Mouse (Mus musculus) MEL (cell line): ENCODE measurements around the gene Tdrd7. TPM values are rescaled to one million over a fixed set of nuclear protein-coding genes. Genes with fewer than 3 reads are reported as not detected.
A peak's percentile ranks its signal among the peaks of the same experiment; 100 is the strongest.

Experiments
- DNase-seq: peaks from one replicate; pipeline ENCODE4 v3.0.0; 2011; ENCODE audit warnings: low read depth, low spot score
- H3K27ac ChIP-seq: 2 replicates; pipeline ENCODE4 v1.5.1; 2012; ENCODE audit warnings: low read depth, mild to moderate bottlenecking, control low read depth, low read length, moderate library complexity; ENCODE audit not compliant: control insufficient read depth
- H3K27me3 ChIP-seq, 2 experiments: fragments of 150-350 bp in 1 of 2; sonication (generic) in 1 of 2; 2 replicates each; pipeline ENCODE4 v1.6.1; 2012; ENCODE audit warnings: low read length in 2 of 2, mild to moderate bottlenecking in 2 of 2, improper control_type of control experiment in 1 of 2, moderate library complexity in 1 of 2; ENCODE audit not compliant: insufficient read depth in 2 of 2, control insufficient read depth in 1 of 2
- H3K36me3 ChIP-seq, 2 experiments: 2 replicates each; pipeline ENCODE4 v1.6.1; 2012 to 2014; ENCODE audit warnings: low read length in 2 of 2, improper control_type of control experiment in 1 of 2, inconsistent platforms in 1 of 2, mild to moderate bottlenecking in 1 of 2; ENCODE audit not compliant: insufficient read depth in 2 of 2, control insufficient read depth in 1 of 2
- H3K4me1 ChIP-seq, 2 experiments: fragments of 150-350 bp in 1 of 2; sonication (generic) in 1 of 2; 2 replicates each; pipeline ENCODE4 v1.6.1; 2012; ENCODE audit warnings: low read length in 2 of 2, improper control_type of control experiment in 1 of 2, mild to moderate bottlenecking in 1 of 2; ENCODE audit not compliant: insufficient read depth in 2 of 2, control insufficient read depth in 1 of 2
- H3K4me3 ChIP-seq, 2 experiments: fragments of 150-350 bp in 1 of 2; sonication (generic) in 1 of 2; 2 replicates each; pipeline ENCODE4 v1.5.1; 2012; ENCODE audit warnings: low read depth in 2 of 2, low read length in 2 of 2, mild to moderate bottlenecking in 2 of 2, moderate library complexity in 2 of 2, control low read depth in 1 of 2, improper control_type of control experiment in 1 of 2; ENCODE audit not compliant: control insufficient read depth in 1 of 2, insufficient read depth in 1 of 2
- H3K79me2 ChIP-seq: 2 replicates; pipeline ENCODE4 v1.6.1; 2012; ENCODE audit warnings: mild to moderate bottlenecking, low read length, moderate library complexity; ENCODE audit not compliant: control insufficient read depth, poor library complexity, insufficient read depth
- H3K9ac ChIP-seq: 2 replicates; pipeline ENCODE4 v1.6.1; 2012; ENCODE audit warnings: low read depth, mild to moderate bottlenecking, control low read depth, low read length, moderate library complexity; ENCODE audit not compliant: control insufficient read depth, poor library complexity, severe bottlenecking
- H3K9me3 ChIP-seq: fragments of 150-350 bp; sonication (generic); replicated peaks from 2 replicates; pipeline ENCODE4 v1.6.1; 2012; ENCODE audit warnings: mild to moderate bottlenecking, low read length, improper control_type of control experiment, moderate library complexity; ENCODE audit not compliant: insufficient read depth
- BHLHE40 ChIP-seq: IDR thresholded peaks from 2 replicates; pipeline ENCODE4 v1.6.1; 2012; ENCODE audit warnings: low read depth, mild to moderate bottlenecking, inconsistent platforms, low read length, improper control_type of control experiment, borderline replicate concordance
- CTCF ChIP-seq, 3 experiments: IDR thresholded peaks in 2 of 3; conservative IDR thresholded peaks in 1 of 3; 2 replicates each; pipeline ENCODE4 v1.5.1; 2011 to 2012; ENCODE audit warnings: low read length in 3 of 3, low read depth in 2 of 3, mild to moderate bottlenecking in 2 of 3, improper control_type of control experiment in 1 of 3, inconsistent platforms in 1 of 3, mixed read lengths in 1 of 3, moderate library complexity in 1 of 3; ENCODE audit not compliant: control insufficient read depth in 1 of 3, insufficient read depth in 1 of 3, poor library complexity in 1 of 3, severe bottlenecking in 1 of 3
- E2F4 ChIP-seq: IDR thresholded peaks from 2 replicates; pipeline ENCODE4 v1.6.1; 2011; ENCODE audit warnings: low read depth, low read length, improper control_type of control experiment, borderline replicate concordance
- GATA1 ChIP-seq: IDR thresholded peaks from 2 replicates; pipeline ENCODE4 v1.6.1; 2011; ENCODE audit warnings: low read depth, low read length, improper control_type of control experiment
- MAX ChIP-seq: IDR thresholded peaks from 2 replicates; pipeline ENCODE4 v1.6.1; 2011; ENCODE audit warnings: low read length, improper control_type of control experiment
- MEF2A ChIP-seq: IDR thresholded peaks from 2 replicates; pipeline ENCODE4 v1.6.1; 2014; ENCODE audit warnings: low read depth, mild to moderate bottlenecking, inconsistent platforms, low read length, improper control_type of control experiment; ENCODE audit not compliant: poor library complexity, insufficient replicate concordance, severe bottlenecking; ENCODE audit errors: extremely low read depth
- MXI1 ChIP-seq: IDR thresholded peaks from 2 replicates; pipeline ENCODE4 v1.6.1; 2011; ENCODE audit warnings: mild to moderate bottlenecking, low read depth, low read length, improper control_type of control experiment
- MYB ChIP-seq: IDR thresholded peaks from 2 replicates; pipeline ENCODE4 v1.6.1; 2011; ENCODE audit warnings: mild to moderate bottlenecking, low read depth, low read length, improper control_type of control experiment
- MYC ChIP-seq: IDR thresholded peaks from 2 replicates; pipeline ENCODE4 v1.6.1; 2011; ENCODE audit warnings: low read depth, mild to moderate bottlenecking, low read length, improper control_type of control experiment, moderate library complexity
- POLR2AphosphoS5 ChIP-seq: IDR thresholded peaks from 2 replicates; pipeline ENCODE4 v1.6.1; 2012; ENCODE audit warnings: low read depth, borderline replicate concordance, mild to moderate bottlenecking, inconsistent platforms, low read length, moderate library complexity, mixed read lengths
- RAD21 ChIP-seq: IDR thresholded peaks from 2 replicates; pipeline ENCODE4 v1.6.1; 2011; ENCODE audit warnings: mild to moderate bottlenecking, low read depth, low read length, improper control_type of control experiment
- RCOR1 ChIP-seq: IDR thresholded peaks from 2 replicates; pipeline ENCODE4 v1.6.1; 2012; ENCODE audit warnings: low read depth, mild to moderate bottlenecking, inconsistent platforms, low read length, improper control_type of control experiment
- SIN3A ChIP-seq: IDR thresholded peaks from 2 replicates; pipeline ENCODE4 v1.6.1; 2012; ENCODE audit warnings: low read length, improper control_type of control experiment, inconsistent platforms
- SMC3 ChIP-seq: IDR thresholded peaks from 2 replicates; pipeline ENCODE4 v1.6.1; 2011; ENCODE audit warnings: low read depth, low read length, improper control_type of control experiment
- TAL1 ChIP-seq: IDR thresholded peaks from 2 replicates; pipeline ENCODE4 v1.6.1; 2012; ENCODE audit warnings: mild to moderate bottlenecking, inconsistent platforms, low read length, moderate library complexity, mixed read lengths
- ZC3H11A ChIP-seq: IDR thresholded peaks from 2 replicates; pipeline ENCODE4 v1.6.1; 2012; ENCODE audit warnings: low read depth, mild to moderate bottlenecking, inconsistent platforms, low read length, improper control_type of control experiment
- ZMIZ1 ChIP-seq: IDR thresholded peaks from 2 replicates; pipeline ENCODE4 v1.6.1; 2012; ENCODE audit warnings: low read depth, mild to moderate bottlenecking, inconsistent platforms, low read length, improper control_type of control experiment, moderate library complexity
- polyA plus RNA-seq, 2 experiments: library from polyadenylated mRNA; stranded (reverse) in 1 of 2; unstranded in 1 of 2; fragments of >175 nt in 1 of 2; fragments of >200 nt in 1 of 2; gene quantifications; 2 replicates each; pipeline versions ENCODE4 v1.2.1 to v1.2.4; 2012; ENCODE audit warnings: low replicate concordance in 2 of 2, low read depth in 1 of 2; ENCODE audit not compliant: insufficient read length in 2 of 2, insufficient read depth in 1 of 2, missing spikeins in 1 of 2
- total RNA-seq: library from RNA; depleted of rRNA; stranded (reverse); fragments of 300-350 nt; gene quantifications from 2 replicates; pipeline ENCODE4 v1.2.3, GENCODE M21; 2012

The Tdrd7 gene
- total and polyA plus RNA-seq, 3 experiments, result 7.7 to 11.9 TPM; not detected in 1

DNA sequence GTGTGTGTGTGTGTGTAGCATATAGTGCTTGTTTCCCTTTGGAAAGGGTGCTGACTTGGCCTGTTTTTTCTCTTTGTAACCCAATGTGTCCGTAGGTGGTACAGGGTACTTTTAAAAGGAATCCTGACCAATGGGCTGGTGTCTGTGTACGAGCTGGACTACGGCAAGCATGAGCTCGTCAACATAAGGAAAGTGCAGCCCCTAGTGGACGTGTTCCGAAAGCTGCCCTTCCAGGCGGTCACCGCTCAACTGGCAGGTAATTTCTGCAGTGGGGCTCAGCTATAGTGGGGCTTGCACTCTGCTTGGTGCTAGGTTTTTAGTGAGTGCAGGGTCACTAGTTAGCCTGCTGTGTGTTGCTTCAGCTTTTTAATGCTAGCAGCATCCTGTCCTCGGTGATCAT lies 64.4 kb downstream of the Tdrd7 start:
- Histone ChIP-seq H3K9me3 (no peaks in the 10 kb centered on the region), H3K4me1 (peaks cover 0 to 5% of the 10 kb centered on the region in 2 experiments; a peak in 2 of 4 replicates), H3K36me3 (peaks cover 0 to 3% of the 10 kb centered on the region in 2 experiments; a peak in 2 of 4 replicates), H3K27me3 (no peaks in the 10 kb centered on the region), H3K4me3 (no peak overlapping the region), H3K79me2 (no peaks in the 10 kb centered on the region), H3K27ac (no peak overlapping the region), H3K9ac (no peak overlapping the region)
- DNase-seq, result no peak
- TF ChIP-seq SIN3A (no peak), POLR2AphosphoS5 (no peak), ZMIZ1 (no peak), ZC3H11A (no peak), RAD21 (peak; percentile 12), MEF2A (no peak), E2F4 (no peak), MAX (no peak), CTCF (IDR thresholded peaks at IDR 0.05 in 2 of 3, conservative IDR thresholded peaks at IDR 0.05 in 1 of 3; ENCODE audit: control insufficient read depth in 1 of 3, insufficient read depth in 1 of 3, low read depth in 2 of 3, low read length in 3 of 3, poor library complexity in 1 of 3, severe bottlenecking in 1 of 3) (peak in 1 of 3 experiments; percentile 14; a peak in 1 of 6 replicates), RCOR1 (no peak), SMC3 (no peak), MYB (no peak), MYC (no peak), GATA1 (no peak), BHLHE40 (no peak)
- TF ChIP-seq, all 39 proteins: peak for 2

- DNase-seq, result no peak
- no peak overlapping the region; the same call in 1 of the 2 replicates for H3K9ac ChIP-seq
- no peaks in the 10 kb centered on the region for H3K27me3 ChIP-seq
- no peak overlapping the region for H3K27ac ChIP-seq
- H3K36me3 ChIP-seq, result peaks cover 0 to 3% of the 10 kb centered on the region in 2 experiments; a peak in 2 of 4 replicates
- peaks cover 0 to 5% of the 10 kb centered on the region in 2 experiments; a peak in 2 of 4 replicates for H3K4me1 ChIP-seq
- H3K4me3 ChIP-seq, result no peak overlapping the region
- no peaks in the 10 kb centered on the region for H3K9me3 ChIP-seq
- TF ChIP-seq TAL1, result no peak
- no peak for TF ChIP-seq MXI1
- TF ChIP-seq E2F4, result no peak
- no peak for TF ChIP-seq MAX
- TF ChIP-seq MYC, result no peak
- TF ChIP-seq, all 39 proteins: peak for 0
- H3K79me2 ChIP-seq, result no peaks in the 10 kb centered on the region
Measured at GRCm38 (mm10) chr4:46032448-46032847, 67.3 kb downstream of the Tdrd7 start.
